ENCODE assay signal across 10 mouse cellular contexts in the genomic region with DNA sequence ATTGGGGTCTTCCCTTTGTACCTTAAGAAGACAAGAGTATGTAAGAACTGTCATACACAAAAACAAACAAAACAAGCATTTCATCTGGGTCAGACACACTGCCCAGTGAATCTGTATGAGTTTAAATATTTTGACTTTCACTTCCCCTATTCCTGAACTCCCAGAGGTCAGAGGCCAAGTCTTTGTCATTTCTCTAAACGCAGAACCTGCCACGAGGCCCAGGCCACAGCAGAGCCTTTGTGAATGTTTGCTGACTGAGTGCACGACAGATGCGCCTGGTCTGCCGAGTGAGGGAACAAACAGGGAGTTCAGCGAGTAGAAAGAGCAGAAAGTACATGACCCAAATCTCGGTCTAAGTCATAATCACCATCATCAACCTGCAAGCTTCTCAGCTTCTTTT. TPM values are rescaled to one million over a fixed set of nuclear protein-coding genes. Genes with fewer than 3 reads are reported as not detected.
DNase-seq lines count a peak whose midpoint lies in the region; ATAC-seq lines count a peak whose summit lies in the region.
"Had no signal": no experiment of that assay in that cellular context is flagged by ENCODE, and none has a peak within 500 bp of the region (broad histone marks: within the 10 kb centered on the region; RNA-seq: fewer than 3 reads in every experiment).

No protein-coding gene starts in this region.

- no peaks in the 10 kb centered on the region for H3K9me3 ChIP-seq in embryonic facial prominence, embryonic 10.5 days
- no peaks in the 10 kb centered on the region for H3K9me3 ChIP-seq in forebrain, embryonic 16.5 days (ENCODE audit: control insufficient read depth, low read length)
- H3K9me3 ChIP-seq: hindbrain, embryonic 15.5 days; lung, embryonic 15.5 days had no signal

- ATAC-seq in neutrophil, adult 5-6 weeks (ENCODE audit: extremely low read depth, insufficient number of reproducible peaks, low FRiP score, poor library complexity, severe bottlenecking): peak; percentile 51; the same call in 1 of the 2 replicates
- ATAC-seq in forebrain, embryonic 16.5 days: no peak

- H3K4me1 ChIP-seq in embryonic facial prominence, embryonic 10.5 days: peaks cover 71% of the 10 kb centered on the region
- H3K4me1 ChIP-seq in forebrain, embryonic 16.5 days (replicated peaks; ENCODE audit: control insufficient read depth, insufficient read depth, low read length): peaks cover 40% of the 10 kb centered on the region

- H3K4me3 ChIP-seq in embryonic facial prominence, embryonic 10.5 days: no peak overlapping the region
- H3K4me3 ChIP-seq in forebrain, embryonic 16.5 days (replicated peaks; ENCODE audit: low read length): no peak overlapping the region
- H3K4me3 ChIP-seq: hindbrain, embryonic 15.5 days; lung, embryonic 15.5 days had no signal

- peak overlapping the region; percentile 59; the same call in 1 of the 2 replicates for H3K27ac ChIP-seq in embryonic facial prominence, embryonic 10.5 days (replicated peaks)
- H3K27ac ChIP-seq in forebrain, embryonic 16.5 days (ENCODE audit: low read length): no peak overlapping the region
- H3K27ac ChIP-seq: hindbrain, embryonic 15.5 days; lung, embryonic 15.5 days had no signal

- peak; percentile 38 to 54 for DNase-seq in kidney, postnatal 25 days
- DNase-seq in kidney, adult 11 months: no peak
- DNase-seq in embryonic facial prominence, embryonic 10.5 days (ENCODE audit: low spot score): peak; percentile 37
- DNase-seq in lung, postnatal 36 days: peak; percentile 73
- no peak for DNase-seq in right cerebral cortex, postnatal 25 days
- no peak for DNase-seq in urinary bladder, postnatal 36 days (ENCODE audit: low spot score in 2 of 2)

- peaks cover 17% of the 10 kb centered on the region for H3K36me3 ChIP-seq in embryonic facial prominence, embryonic 10.5 days (replicated peaks)
- H3K36me3 ChIP-seq in forebrain, embryonic 16.5 days (ENCODE audit: control insufficient read depth, insufficient read depth): no peaks in the 10 kb centered on the region
- H3K36me3 ChIP-seq: hindbrain, embryonic 15.5 days; lung, embryonic 15.5 days had no signal

- no peak overlapping the region for H3K9ac ChIP-seq in forebrain, embryonic 16.5 days (replicated peaks; ENCODE audit: low read depth, low read length)
- H3K9ac ChIP-seq: hindbrain, embryonic 15.5 days; lung, embryonic 15.5 days had no signal

- no peak overlapping the region for H3K4me2 ChIP-seq in forebrain, embryonic 16.5 days (ENCODE audit: low read length)
- H3K4me2 ChIP-seq: hindbrain, embryonic 15.5 days; lung, embryonic 15.5 days had no signal

- no peaks in the 10 kb centered on the region for H3K27me3 ChIP-seq in embryonic facial prominence, embryonic 10.5 days (replicated peaks; ENCODE audit: low read depth, poor library complexity, severe bottlenecking)
- H3K27me3 ChIP-seq in forebrain, embryonic 16.5 days (replicated peaks; ENCODE audit: control insufficient read depth, insufficient read depth, low read length): no peaks in the 10 kb centered on the region
- H3K27me3 ChIP-seq: hindbrain, embryonic 15.5 days; lung, embryonic 15.5 days had no signal

- 16% methylated on average over 7 of the region's 7 CpGs for WGBS in embryonic facial prominence, embryonic 10.5 days
- WGBS in forebrain, embryonic 16.5 days: 18% methylated on average over 7 of the region's 7 CpGs

RNA-seq across cellular contexts. Expression of gene Tbxas1, which starts 4.2 kb away (rescaled TPM):
- 0.88 and 1.8 TPM in 2 replicates for polyA plus RNA-seq in embryonic facial prominence, embryonic 10.5 days (2016; fragmentation: Nextera tagmentation; extraction: Ambion mirVana)
- 22.3 TPM in 2 replicates for total RNA-seq in neutrophil, adult 5-6 weeks (2017)
- 1.1 and 1.4 TPM in 2 replicates for polyA plus RNA-seq in forebrain, embryonic 16.5 days (2015; fragmentation: Nextera tagmentation; extraction: Ambion mirVana)

RNA-seq across cellular contexts. Expression of gene Hipk2, which starts 4.9 kb away (rescaled TPM):
- polyA plus RNA-seq in embryonic facial prominence, embryonic 10.5 days (2016; fragmentation: Nextera tagmentation; extraction: Ambion mirVana): 24.5 and 26.1 TPM in 2 replicates
- total RNA-seq in neutrophil, adult 5-6 weeks (2017): 12.3 and 17.6 TPM in 2 replicates
- 26.9 and 29.2 TPM in 2 replicates for polyA plus RNA-seq in forebrain, embryonic 16.5 days (2015; fragmentation: Nextera tagmentation; extraction: Ambion mirVana)

Comparison
In these comparisons a context has a peak if more than half of its experiments do, and no peak if none do; other contexts are left out.
1. DNase-seq: peak in kidney, postnatal 25 days (2 of 2), embryonic facial prominence, embryonic 10.5 days (single experiment) and lung, postnatal 36 days (single experiment); none in kidney, adult 11 months (single experiment), right cerebral cortex, postnatal 25 days (single experiment) and urinary bladder, postnatal 36 days (0 of 2).